Mouse (Mus musculus) neural tube, embryonic 11.5 days (tissue): ENCODE measurements around the gene Atg4d. TPM values are rescaled to one million over a fixed set of nuclear protein-coding genes. Genes with fewer than 3 reads are reported as not detected.
A peak's percentile ranks its signal among the peaks of the same experiment; 100 is the strongest.
"Not testable (repeated sequence)": the region's sequence is repeated elsewhere in the genome, so short reads cannot be mapped to it uniquely, and the experiment has no call there.

Experiments used
- ATAC-seq: fragments of 200-750 bp; cut with Nextera tagmentation; 2 replicates; pipeline ENCODE4 v1.8.0; 2017; ENCODE audit warnings: moderate number of reproducible peaks, mild to moderate bottlenecking, moderate TSS enrichment, moderate library complexity; ENCODE audit not compliant: insufficient read depth, low FRiP score, low TSS enrichment
- DNase-seq: peaks from one replicate; pipeline ENCODE4 v3.0.0-alpha.2; 2015; ENCODE audit warnings: low spot score
- H3K27ac ChIP-seq: fragments of 300-500 bp; sonication (generic); 2 replicates; pipeline ENCODE4 v1.5.1; 2014; ENCODE audit warnings: low read depth, mild to moderate bottlenecking, low read length
- H3K27me3 ChIP-seq: fragments of 300-500 bp; sonication (generic); 2 replicates; pipeline ENCODE4 v1.6.1; 2014; ENCODE audit warnings: mild to moderate bottlenecking, low read length, mixed read lengths; ENCODE audit not compliant: control insufficient read depth, insufficient read depth
- H3K36me3 ChIP-seq: fragments of 300-500 bp; sonication (generic); 2 replicates; pipeline ENCODE4 v1.6.1; 2014; ENCODE audit warnings: mild to moderate bottlenecking, low read length, moderate library complexity, mixed read lengths; ENCODE audit not compliant: control insufficient read depth, insufficient read depth
- H3K4me1 ChIP-seq: fragments of 300-500 bp; sonication (generic); 2 replicates; pipeline ENCODE4 v1.6.1; 2014; ENCODE audit warnings: low read length, mixed read lengths; ENCODE audit not compliant: control insufficient read depth, insufficient read depth
- H3K4me2 ChIP-seq: fragments of 300-500 bp; sonication (generic); 2 replicates; pipeline ENCODE4 v1.6.1; 2014; ENCODE audit warnings: low read depth, mild to moderate bottlenecking, moderate library complexity
- H3K4me3 ChIP-seq: fragments of 300-500 bp; sonication (generic); 2 replicates; pipeline ENCODE4 v1.5.1; 2014; ENCODE audit warnings: low read depth, low read length
- H3K9ac ChIP-seq: fragments of 300-500 bp; sonication (generic); 2 replicates; pipeline ENCODE4 v1.6.1; 2014; ENCODE audit warnings: mild to moderate bottlenecking, low read length
- H3K9me3 ChIP-seq: fragments of 300-500 bp; sonication (generic); 2 replicates; pipeline ENCODE4 v1.6.1; 2016; ENCODE audit warnings: low read length; ENCODE audit not compliant: control insufficient read depth
- WGBS: fragments of 180-500 bp; shearing (Covaris S2); extraction: QIAGEN DNeasy Blood & Tissue Kit; methylation state at CpG from one replicate; pipeline ENCODE4 v1.1.7; 2014; 5-methylcytosine and 5-hydroxymethylcytosine counted together
- polyA plus RNA-seq: library from polyadenylated mRNA; unstranded; fragments of >200 nt; fragmentation: Nextera tagmentation; extraction: Ambion mirVana; gene quantifications from 2 replicates; pipeline ENCODE4 v1.2.1, GENCODE M21; 2014

The Atg4d gene
- polyA plus RNA-seq, 1 experiment from 2014 or later: 55.1 TPM

- WGBS: 79% methylated on average over 2 of the region's 2 CpGs
- Histone ChIP-seq H3K27me3 (no peaks in the 10 kb centered on the region), H3K9me3 (no peaks in the 10 kb centered on the region), H3K9ac (no peak overlapping the region), H3K27ac (no peak overlapping the region), H3K4me3 (no peak overlapping the region), H3K4me1 (peaks cover 10% of the 10 kb centered on the region; the same call in 1 of the 2 replicates), H3K4me2 (no peak overlapping the region), H3K36me3 (no peaks in the 10 kb centered on the region)
- DNase-seq (no peak), ATAC-seq (no peak)
These were observed 3.3 kb upstream of the Atg4d start for GRCm38 (mm10) chr9:21261831-21262230.

GRCm38 (mm10) chr9:21264272-21264999, 657 bp upstream of the Atg4d start:
- H3K9me3 ChIP-seq: no peaks in the 10 kb centered on the region
- peak overlapping the region; percentile 81 for H3K4me3 ChIP-seq
- 18% methylated on average over 17 of the region's 17 CpGs for WGBS
- H3K27ac ChIP-seq: peak overlapping the region; percentile 58
- H3K36me3 ChIP-seq: no peaks in the 10 kb centered on the region; the same call in 1 of the 2 replicates
- DNase-seq: no peak
- H3K27me3 ChIP-seq: no peaks in the 10 kb centered on the region
- peak overlapping the region; percentile 45 for H3K9ac ChIP-seq
- ATAC-seq: 0 out of 2 replicates have a peak, but pooled peaks have one; percentile 20
- H3K4me2 ChIP-seq: peak overlapping the region; percentile 56
- H3K4me1 ChIP-seq: peaks cover 10% of the 10 kb centered on the region; the same call in 1 of the 2 replicates

DNA sequence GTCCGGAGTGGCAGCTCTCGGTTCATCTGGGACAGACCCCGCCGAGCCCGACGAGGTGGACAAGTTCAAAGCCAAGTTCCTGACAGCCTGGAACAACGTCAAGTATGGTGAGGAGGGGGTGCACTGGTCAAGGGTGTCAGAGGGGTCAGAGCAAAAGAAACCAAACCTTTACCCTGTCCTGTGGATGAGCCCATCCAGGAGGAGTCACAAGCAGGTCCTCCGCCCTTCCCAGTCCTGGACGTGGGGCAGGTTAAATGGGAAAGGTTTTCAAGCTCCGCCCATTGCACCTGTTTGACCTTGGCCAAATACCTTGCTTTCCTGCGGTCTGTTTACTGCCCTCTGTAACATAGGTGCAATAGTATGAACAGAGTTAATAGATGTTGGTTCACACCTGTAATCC, 518 bp downstream of the Atg4d start:
- no peak for DNase-seq
- H3K27ac ChIP-seq: no peak overlapping the region
- 8% methylated on average over 11 of the region's 11 CpGs for WGBS

GRCm38 (mm10) chr9:21266889-21267288, 1.8 kb downstream of the Atg4d start:
- H3K27me3 ChIP-seq: no peaks in the 10 kb centered on the region
- ATAC-seq (no peak), DNase-seq (no peak)
- no peak overlapping the region for H3K9ac ChIP-seq
- no peaks in the 10 kb centered on the region for H3K9me3 ChIP-seq
- 87% methylated on average over 5 of the region's 5 CpGs for whole genome bisulfite sequencing
- H3K4me3 ChIP-seq: no peak overlapping the region
- peaks cover 13% of the 10 kb centered on the region for H3K36me3 ChIP-seq
- H3K27ac ChIP-seq: no peak overlapping the region
- no peak overlapping the region for H3K4me2 ChIP-seq
- H3K4me1 ChIP-seq: peaks cover 10% of the 10 kb centered on the region; the same call in 1 of the 2 replicates

More for the DNA sequence above, 518 bp downstream of the Atg4d start:
- peak; percentile 38 for ATAC-seq
- Histone ChIP-seq H3K4me3 (peak overlapping the region; percentile 81), H3K9me3 (no peaks in the 10 kb centered on the region), H3K36me3 (peaks cover 4% of the 10 kb centered on the region), H3K4me1 (peaks cover 10% of the 10 kb centered on the region; the same call in 1 of the 2 replicates), H3K9ac (peak overlapping the region; percentile 85), H3K27me3 (no peaks in the 10 kb centered on the region), H3K4me2 (peak overlapping the region; percentile 77)

- no peak overlapping the region for H3K9ac ChIP-seq
- no peaks in the 10 kb centered on the region for H3K9me3 ChIP-seq
- ATAC-seq: no peak
- peaks cover 10% of the 10 kb centered on the region; the same call in 1 of the 2 replicates for H3K4me1 ChIP-seq
- H3K36me3 ChIP-seq: peaks cover 23% of the 10 kb centered on the region
- H3K4me3 ChIP-seq: no peak overlapping the region
- H3K4me2 ChIP-seq: no peak overlapping the region
- H3K27ac ChIP-seq: no peak overlapping the region
- 94% methylated on average over 16 of the region's 16 CpGs for WGBS
- no peaks in the 10 kb centered on the region for H3K27me3 ChIP-seq
- DNase-seq: no peak
These were observed 3.2 kb downstream of the Atg4d start for GRCm38 (mm10) chr9:21268305-21268704.

DNA sequence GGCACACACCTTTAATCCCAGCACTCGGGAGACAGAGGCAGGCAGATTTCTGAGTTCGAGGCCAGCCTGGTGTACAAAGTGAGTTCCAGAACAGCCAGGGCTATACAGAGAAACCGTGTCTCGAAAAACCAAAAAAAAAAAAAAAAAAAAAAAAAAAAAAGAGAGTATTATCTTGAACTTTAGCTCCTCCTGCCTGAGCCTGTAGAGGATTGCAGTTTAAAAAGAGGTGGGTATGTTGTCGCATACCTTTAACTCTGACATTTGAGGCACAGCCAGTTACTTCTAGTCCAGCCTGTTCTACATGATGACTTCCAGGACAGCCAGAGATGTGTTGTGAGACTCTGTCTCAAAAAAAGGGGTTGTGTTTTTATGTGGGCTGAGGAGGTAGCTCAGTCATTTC, 4.5 kb downstream of the Atg4d start:
- H3K36me3 ChIP-seq: peaks cover 27% of the 10 kb centered on the region
- 87% methylated on average over 5 of the region's 5 CpGs for WGBS

DNA sequence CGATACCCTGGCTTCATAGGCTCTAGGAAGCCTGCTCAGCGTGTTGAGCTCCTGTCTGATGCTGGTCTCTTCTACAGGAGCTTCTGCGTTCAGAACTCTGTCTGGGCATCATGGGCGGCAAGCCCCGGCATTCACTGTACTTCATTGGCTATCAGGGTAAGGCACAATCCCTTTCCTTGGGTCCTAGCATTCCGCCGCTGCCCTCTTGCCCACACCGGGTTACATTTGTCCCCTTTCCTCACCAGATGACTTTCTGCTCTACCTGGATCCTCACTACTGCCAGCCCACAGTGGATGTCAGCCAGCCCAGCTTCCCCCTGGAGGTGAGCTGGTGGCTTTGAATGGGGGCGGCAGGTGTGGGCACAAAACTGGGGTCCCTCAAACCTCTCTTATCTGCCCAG, 7.3 kb downstream of the Atg4d start:
- Histone ChIP-seq H3K9me3 (no peaks in the 10 kb centered on the region), H3K27ac (no peak overlapping the region), H3K36me3 (peaks cover 37% of the 10 kb centered on the region), H3K4me3 (no peak overlapping the region), H3K4me1 (no peaks in the 10 kb centered on the region), H3K9ac (no peak overlapping the region), H3K27me3 (no peaks in the 10 kb centered on the region), H3K4me2 (no peak overlapping the region)
- 92% methylated on average over 9 of the region's 9 CpGs for WGBS
- no peak for ATAC-seq
- no peak for DNase-seq

More for the DNA sequence above, 4.5 kb downstream of the Atg4d start:
- not testable (repeated sequence) for ATAC-seq, H3K9me3 ChIP-seq, H3K9ac ChIP-seq, H3K4me2 ChIP-seq, H3K4me1 ChIP-seq, H3K27ac ChIP-seq, DNase-seq, H3K27me3 ChIP-seq, H3K4me3 ChIP-seq

- Histone ChIP-seq H3K4me3 (no peak overlapping the region), H3K4me2 (no peak overlapping the region), H3K36me3 (peaks cover 42% of the 10 kb centered on the region), H3K9me3 (no peaks in the 10 kb centered on the region), H3K27ac (no peak overlapping the region), H3K4me1 (no peaks in the 10 kb centered on the region), H3K27me3 (no peaks in the 10 kb centered on the region), H3K9ac (no peak overlapping the region)
- 89% methylated on average over 8 of the region's 8 CpGs for WGBS
- ATAC-seq (no peak), DNase-seq (no peak)
These were observed 8.0 kb downstream of the Atg4d start for GRCm38 (mm10) chr9:21273094-21273493.
